Mouse (Mus musculus) bone marrow, adult 2 months (tissue): ENCODE data around the gene Wwc2.

Experiments used
- CTCF ChIP-seq: fragments of 200-500 bp; IDR thresholded peaks from 2 replicates; pipeline ENCODE4 v1.5.1; 2011; ENCODE audit warnings: low read length, control low read depth; ENCODE audit not compliant: control insufficient read depth, insufficient read depth
- POLR2A ChIP-seq: fragments of 200-500 bp; IDR thresholded peaks from 2 replicates; pipeline ENCODE4 v1.6.1; 2011; ENCODE audit warnings: low read depth, mild to moderate bottlenecking, control low read depth, low read length, borderline replicate concordance; ENCODE audit not compliant: control insufficient read depth

GRCm38 (mm10) chr8:47866568-47866967 is 124.2 kb downstream of the Wwc2 start:
- TF ChIP-seq POLR2A, result no peak
- TF ChIP-seq CTCF, result no peak
